In genomic region chr1:169387056-169387455, GRCm38 (mm10) we compare ENCODE assay signal across 17 mouse cellular contexts.
"Had no signal": no experiment of that assay in that cellular context is flagged by ENCODE, and none has a peak within 500 bp of the region (broad histone marks: within the 10 kb centered on the region; RNA-seq: fewer than 3 reads in every experiment).

No protein-coding gene starts in this region.

- H3K4me3 ChIP-seq: midbrain, embryonic 15.5 days; myocyte; neural tube, embryonic 13.5 days; neural tube, embryonic 15.5 days had no signal

- ATAC-seq: midbrain, embryonic 15.5 days had no signal

- H3K4me2 ChIP-seq: lung, embryonic 14.5 days; midbrain, embryonic 11.5 days; midbrain, embryonic 15.5 days; neural tube, embryonic 13.5 days; neural tube, embryonic 15.5 days had no signal

- H3K27ac ChIP-seq: midbrain, embryonic 15.5 days; neural tube, embryonic 13.5 days; neural tube, embryonic 15.5 days had no signal

- H3K9me3 ChIP-seq: midbrain, embryonic 15.5 days; neural tube, embryonic 13.5 days; neural tube, embryonic 15.5 days had no signal

- H3K36me3 ChIP-seq: midbrain, embryonic 15.5 days; neural tube, embryonic 13.5 days; neural tube, embryonic 15.5 days had no signal

- H3K27me3 ChIP-seq: midbrain, embryonic 15.5 days; neural tube, embryonic 13.5 days; neural tube, embryonic 15.5 days had no signal

- H3K9ac ChIP-seq: lung, embryonic 14.5 days; midbrain, embryonic 15.5 days; neural tube, embryonic 13.5 days; neural tube, embryonic 15.5 days had no signal

- DNase-seq: lung, adult 18-20 months; lung, embryonic 14.5 days; lung, postnatal 10 days; lung, postnatal 4 days; retina, postnatal 1 day; right cerebral cortex, adult 18-20 months; right cerebral cortex, postnatal 25 days; right cerebral cortex, postnatal 4 days; spleen, adult 18-20 months; thymus, adult 18-20 months; thymus, postnatal 14 days; thymus, postnatal 36 days had no signal
